8 mouse cellular contexts compared by ENCODE assay signal in the genomic region with DNA sequence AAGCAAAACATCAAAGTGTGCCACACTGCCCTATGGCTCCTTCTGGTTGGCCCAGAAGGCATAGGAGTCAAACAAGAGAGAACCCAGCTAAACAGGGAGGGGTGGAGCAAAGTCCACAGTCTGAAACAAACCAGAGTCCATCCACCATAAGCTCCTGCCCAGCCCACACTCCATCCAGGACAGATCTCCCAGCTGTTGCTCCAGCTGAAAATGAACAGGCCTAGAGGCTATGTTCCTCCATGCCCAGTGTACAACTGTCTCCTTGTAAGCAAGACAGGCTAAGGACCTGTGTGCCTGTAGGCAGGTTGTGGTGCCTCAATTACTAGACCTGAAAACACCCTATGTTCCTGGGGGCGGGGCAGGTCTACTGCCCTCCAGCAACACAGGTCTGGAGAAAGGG. TPM values are rescaled to one million over a fixed set of nuclear protein-coding genes. Genes with fewer than 3 reads are reported as not detected.
A peak's percentile ranks its signal among the peaks of the same experiment; 100 is the strongest.
DNase-seq lines count a peak whose midpoint lies in the region; ATAC-seq lines count a peak whose summit lies in the region.

No protein-coding gene starts in this region.

- peak overlapping the region; percentile 84; the same call in 1 of the 2 replicates for H3K4me3 ChIP-seq in heart, embryonic 15.5 days
- H3K4me3 ChIP-seq in hindbrain, embryonic 11.5 days (ENCODE audit: low read depth, low read length): peak overlapping the region; percentile 72
- H3K4me3 ChIP-seq in limb, embryonic 11.5 days (ENCODE audit: low read depth, low read length): peak overlapping the region; percentile 81; the same call in 1 of the 2 replicates
- peak overlapping the region; percentile 73 for H3K4me3 ChIP-seq in neural tube, embryonic 15.5 days (replicated peaks)

- peak overlapping the region; percentile 91; the same call in 1 of the 2 replicates for H3K27ac ChIP-seq in heart, embryonic 15.5 days
- H3K27ac ChIP-seq in hindbrain, embryonic 11.5 days (ENCODE audit: low read depth, low read length): no peak overlapping the region
- peak overlapping the region; percentile 38 for H3K27ac ChIP-seq in limb, embryonic 11.5 days (replicated peaks; ENCODE audit: low read depth, low read length)
- no peak overlapping the region for H3K27ac ChIP-seq in neural tube, embryonic 15.5 days (replicated peaks)

- H3K9ac ChIP-seq in heart, embryonic 15.5 days: no peak overlapping the region; the same call in 1 of the 2 replicates
- H3K9ac ChIP-seq in hindbrain, embryonic 11.5 days (ENCODE audit: low read depth, low read length): peak overlapping the region; percentile 85; the same call in 1 of the 2 replicates
- H3K9ac ChIP-seq in limb, embryonic 11.5 days (ENCODE audit: low read length): peak overlapping the region; percentile 39; the same call in 1 of the 2 replicates
- H3K9ac ChIP-seq in neural tube, embryonic 15.5 days (replicated peaks): peak overlapping the region; percentile 72

- H3K9me3 ChIP-seq in heart, embryonic 15.5 days (replicated peaks): no peaks in the 10 kb centered on the region
- H3K9me3 ChIP-seq in hindbrain, embryonic 11.5 days (ENCODE audit: control insufficient read depth, low read length): no peaks in the 10 kb centered on the region
- no peaks in the 10 kb centered on the region for H3K9me3 ChIP-seq in limb, embryonic 11.5 days (ENCODE audit: control insufficient read depth, low read length)
- H3K9me3 ChIP-seq in neural tube, embryonic 15.5 days (replicated peaks): no peaks in the 10 kb centered on the region

- H3K4me2 ChIP-seq in heart, embryonic 15.5 days: peak overlapping the region; percentile 96
- peak overlapping the region; percentile 92 for H3K4me2 ChIP-seq in hindbrain, embryonic 11.5 days (replicated peaks; ENCODE audit: low read depth, low read length)
- peak overlapping the region; percentile 86 for H3K4me2 ChIP-seq in limb, embryonic 11.5 days (ENCODE audit: low read depth, severe bottlenecking)
- peak overlapping the region; percentile 95 for H3K4me2 ChIP-seq in neural tube, embryonic 15.5 days

- ATAC-seq in heart, embryonic 15.5 days (replicated peaks; ENCODE audit: insufficient number of reproducible peaks, insufficient read depth, low FRiP score, low read depth): no peak
- ATAC-seq in hindbrain, embryonic 11.5 days (ENCODE audit: low FRiP score): no peak
- no peak for ATAC-seq in limb, embryonic 11.5 days (ENCODE audit: insufficient number of reproducible peaks, low FRiP score, low TSS enrichment, low read depth)
- no peak for ATAC-seq in neural tube, embryonic 15.5 days (ENCODE audit: low FRiP score)
- ATAC-seq in granulocyte monocyte progenitor cell, adult 5-6 weeks (replicated peaks; ENCODE audit: poor library complexity, severe bottlenecking): no peak

- 76% methylated on average over 1 of the region's 1 CpGs for WGBS in heart, embryonic 15.5 days
- WGBS in hindbrain, embryonic 11.5 days: 87% methylated on average over 1 of the region's 1 CpGs
- WGBS in limb, embryonic 11.5 days: 75% methylated on average over 1 of the region's 1 CpGs
- WGBS in neural tube, embryonic 15.5 days: 77% methylated on average over 1 of the region's 1 CpGs

- H3K4me1 ChIP-seq in heart, embryonic 15.5 days (replicated peaks): peaks cover 42% of the 10 kb centered on the region
- peaks cover 6% of the 10 kb centered on the region for H3K4me1 ChIP-seq in hindbrain, embryonic 11.5 days (replicated peaks; ENCODE audit: control insufficient read depth, insufficient read depth, low read length)
- H3K4me1 ChIP-seq in limb, embryonic 11.5 days (ENCODE audit: control insufficient read depth, insufficient read depth, low read length): peaks cover 35% of the 10 kb centered on the region
- peaks cover 28% of the 10 kb centered on the region for H3K4me1 ChIP-seq in neural tube, embryonic 15.5 days

- no peaks in the 10 kb centered on the region for H3K36me3 ChIP-seq in heart, embryonic 15.5 days
- no peaks in the 10 kb centered on the region for H3K36me3 ChIP-seq in hindbrain, embryonic 11.5 days (ENCODE audit: control insufficient read depth, insufficient read depth, low read length)
- H3K36me3 ChIP-seq in limb, embryonic 11.5 days (ENCODE audit: control insufficient read depth, insufficient read depth, low read length): no peaks in the 10 kb centered on the region
- no peaks in the 10 kb centered on the region for H3K36me3 ChIP-seq in neural tube, embryonic 15.5 days

- DNase-seq in heart, postnatal 4 days: no peak
- DNase-seq in hindbrain, embryonic 11.5 days (ENCODE audit: low spot score): no peak
- DNase-seq in limb, embryonic 11.5 days (ENCODE audit: low spot score): no peak
- no peak for DNase-seq in urinary bladder, postnatal 25 days (ENCODE audit: low spot score)
- no peak for DNase-seq in spleen, postnatal 10 days (ENCODE audit: low spot score in 2 of 2)

- no peaks in the 10 kb centered on the region for H3K27me3 ChIP-seq in heart, embryonic 15.5 days
- no peaks in the 10 kb centered on the region for H3K27me3 ChIP-seq in hindbrain, embryonic 11.5 days (ENCODE audit: control insufficient read depth, insufficient read depth, low read length)
- H3K27me3 ChIP-seq in limb, embryonic 11.5 days (ENCODE audit: control insufficient read depth, insufficient read depth, low read length): no peaks in the 10 kb centered on the region
- no peaks in the 10 kb centered on the region for H3K27me3 ChIP-seq in neural tube, embryonic 15.5 days (replicated peaks)

RNA-seq across cellular contexts. Expression of a gene that starts 2.6 kb away (rescaled TPM):
- 5.6 and 7.1 TPM in 2 replicates for polyA plus RNA-seq in heart, embryonic 15.5 days (2015; fragmentation: Nextera tagmentation; extraction: Ambion mirVana)
- total RNA-seq in heart, postnatal 4 days (2021): 1 to 10 TPM; 3.5 to 4.7 TPM
- 16.1 TPM in 2 replicates for polyA plus RNA-seq in hindbrain, embryonic 11.5 days (2014; fragmentation: Nextera tagmentation; extraction: Ambion mirVana)
- polyA plus RNA-seq in limb, embryonic 11.5 days (2014; fragmentation: Nextera tagmentation; extraction: Ambion mirVana): 34.7 and 35.3 TPM in 2 replicates
- polyA plus RNA-seq in neural tube, embryonic 15.5 days (2015; fragmentation: Nextera tagmentation; extraction: Ambion mirVana): 8.6 and 12.3 TPM in 2 replicates
- 34.8 and 46.6 TPM in 2 replicates for total RNA-seq in granulocyte monocyte progenitor cell, adult 5-6 weeks (2014; fragmentation: Nextera tagmentation)
- total RNA-seq in granulocyte monocyte progenitor cell, adult 5-6 weeks (2017): 36.4 and 47.6 TPM in 2 replicates

RNA-seq across cellular contexts. Expression of a gene that starts 15.5 kb away (rescaled TPM):
- polyA plus RNA-seq in heart, embryonic 15.5 days (2015; fragmentation: Nextera tagmentation; extraction: Ambion mirVana): 227 and 253 TPM in 2 replicates
- total RNA-seq in heart, postnatal 4 days (2021): 1,000 to 10,000 TPM; 1,069 to 1,171 TPM
- 21.2 and 26.9 TPM in 2 replicates for polyA plus RNA-seq in hindbrain, embryonic 11.5 days (2014; fragmentation: Nextera tagmentation; extraction: Ambion mirVana)
- polyA plus RNA-seq in limb, embryonic 11.5 days (2014; fragmentation: Nextera tagmentation; extraction: Ambion mirVana): 29.7 and 31.8 TPM in 2 replicates
- 22.4 and 26.3 TPM in 2 replicates for polyA plus RNA-seq in neural tube, embryonic 15.5 days (2015; fragmentation: Nextera tagmentation; extraction: Ambion mirVana)
- total RNA-seq in granulocyte monocyte progenitor cell, adult 5-6 weeks (2014; fragmentation: Nextera tagmentation): 16.1 and 16.3 TPM in 2 replicates
- total RNA-seq in granulocyte monocyte progenitor cell, adult 5-6 weeks (2017): 8.2 and 29.9 TPM in 2 replicates

RNA-seq across cellular contexts. Expression of a gene that starts 37.4 kb away (rescaled TPM):
- polyA plus RNA-seq in heart, embryonic 15.5 days (2015; fragmentation: Nextera tagmentation; extraction: Ambion mirVana): 17.7 and 17.9 TPM in 2 replicates
- 10 to 100 TPM; 35.3 to 43.8 TPM for total RNA-seq in heart, postnatal 4 days (2021)
- polyA plus RNA-seq in hindbrain, embryonic 11.5 days (2014; fragmentation: Nextera tagmentation; extraction: Ambion mirVana): 26.3 and 27.6 TPM in 2 replicates
- polyA plus RNA-seq in limb, embryonic 11.5 days (2014; fragmentation: Nextera tagmentation; extraction: Ambion mirVana): 26.2 and 27.4 TPM in 2 replicates
- polyA plus RNA-seq in neural tube, embryonic 15.5 days (2015; fragmentation: Nextera tagmentation; extraction: Ambion mirVana): 17.2 and 18.7 TPM in 2 replicates
- total RNA-seq in granulocyte monocyte progenitor cell, adult 5-6 weeks (2014; fragmentation: Nextera tagmentation): 2.1 and 2.8 TPM in 2 replicates
- total RNA-seq in granulocyte monocyte progenitor cell, adult 5-6 weeks (2017): 0.39 TPM in 1 of 2 replicates, not detected in the other

Comparison
In these comparisons a context has a peak if more than half of its experiments do, and no peak if none do; other contexts are left out.
1. H3K27ac ChIP-seq: peak in heart, embryonic 15.5 days (single experiment) and limb, embryonic 11.5 days (single experiment); none in hindbrain, embryonic 11.5 days (single experiment) and neural tube, embryonic 15.5 days (single experiment).
2. Peak in every context shown above with its lines, with median percentiles within 50 percentile points of each other: H3K4me2 ChIP-seq and H3K4me3 ChIP-seq.